Mouse (Mus musculus): Measurements from ENCODE around the gene Pcnx2. TPM values are rescaled to one million over a fixed set of nuclear protein-coding genes. Genes with fewer than 3 reads are reported as not detected.

Pcnx2 gene
- polyA plus RNA-seq, 1 experiment: not detected

DNA sequence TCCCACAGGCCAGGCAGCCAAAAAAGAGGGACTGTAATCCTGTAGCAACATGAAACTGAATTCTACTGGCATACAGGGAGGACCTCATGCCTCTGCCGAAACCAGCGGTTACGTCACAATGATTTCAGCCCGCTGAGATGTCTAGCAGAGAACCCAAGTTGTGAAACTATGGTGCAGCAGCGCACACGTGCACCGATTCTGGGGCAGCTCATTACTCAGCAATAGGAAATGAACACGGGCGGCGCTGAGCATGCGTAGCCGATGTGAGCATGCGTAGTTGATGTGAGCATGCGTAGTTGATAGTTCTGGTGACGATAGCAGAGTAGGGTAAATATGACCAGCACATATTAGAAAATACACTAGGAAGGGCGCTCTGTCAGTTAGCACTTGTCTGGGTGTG, 52.8 kb downstream of the Pcnx2 start:
- Histone ChIP-seq H3K9me3 (peaks cover 4% of the 10 kb centered on the region; the same call in 1 of the 2 replicates), H3K4me1 (peaks cover 3% of the 10 kb centered on the region; the same call in 1 of the 2 replicates), H3K36me3 (replicated peaks; ENCODE audit: low read length) (no peaks in the 10 kb centered on the region), H3K4me3 (replicated peaks) (no peak overlapping the region), H3K27me3 (replicated peaks) (peaks cover 5% of the 10 kb centered on the region)
- no peak for TF ChIP-seq FLI1 (IDR thresholded peaks at IDR 0.05; ENCODE audit: low read length)
- TF ChIP-seq GATA1 (IDR thresholded peaks at IDR 0.05; ENCODE audit: borderline replicate concordance, low read length): no peak

GRCm38 (mm10) chr8:125843122-125843836, 54.8 kb downstream of the Pcnx2 start:
- peaks cover 4% of the 10 kb centered on the region; the same call in 1 of the 2 replicates for H3K4me1 ChIP-seq
- TF ChIP-seq GATA1 (IDR thresholded peaks at IDR 0.05; ENCODE audit: borderline replicate concordance, low read length): no peak
- no peak for TF ChIP-seq FLI1 (IDR thresholded peaks at IDR 0.05; ENCODE audit: low read length)
- H3K27me3 ChIP-seq (replicated peaks): peaks cover 9% of the 10 kb centered on the region
- peaks cover 9% of the 10 kb centered on the region for H3K9me3 ChIP-seq
- H3K36me3 ChIP-seq (replicated peaks; ENCODE audit: low read length): no peaks in the 10 kb centered on the region
- H3K4me3 ChIP-seq (replicated peaks): no peak overlapping the region

- peaks cover 4% of the 10 kb centered on the region; the same call in 1 of the 2 replicates for H3K4me1 ChIP-seq
- TF ChIP-seq GATA1 (IDR thresholded peaks at IDR 0.05; ENCODE audit: borderline replicate concordance, low read length) (no peak), FLI1 (IDR thresholded peaks at IDR 0.05; ENCODE audit: low read length) (no peak)
- H3K27me3 ChIP-seq (replicated peaks): peaks cover 9% of the 10 kb centered on the region
- H3K9me3 ChIP-seq: peaks cover 9% of the 10 kb centered on the region
- no peaks in the 10 kb centered on the region for H3K36me3 ChIP-seq (replicated peaks; ENCODE audit: low read length)
- no peak overlapping the region for H3K4me3 ChIP-seq (replicated peaks)
These were observed 56.0 kb downstream of the Pcnx2 start for GRCm38 (mm10) chr8:125842158-125842557.

DNA sequence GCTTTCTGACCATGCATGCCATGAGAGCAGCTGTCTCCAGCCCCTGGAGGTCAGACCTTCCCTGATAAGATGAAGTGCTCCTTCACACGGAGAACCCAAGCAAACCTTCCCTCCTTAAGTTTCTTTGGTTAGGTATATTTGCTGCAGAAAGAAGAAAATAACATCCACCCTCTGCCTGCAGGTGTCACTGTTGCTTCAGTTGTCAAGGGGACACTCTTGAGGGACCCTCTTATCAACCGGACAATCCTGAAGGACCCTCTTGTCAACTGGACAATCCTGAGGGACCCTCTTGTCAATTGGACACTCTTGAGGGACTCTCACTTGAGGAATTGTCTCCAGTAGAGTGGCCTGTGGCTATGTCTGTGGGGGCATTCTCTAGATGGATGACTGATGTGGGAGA, 73.4 kb downstream of the Pcnx2 start:
- Histone ChIP-seq H3K27me3 (replicated peaks) (peaks cover 8% of the 10 kb centered on the region), H3K4me3 (replicated peaks) (no peak overlapping the region), H3K9me3 (peaks cover 19% of the 10 kb centered on the region; the same call in 1 of the 2 replicates), H3K36me3 (replicated peaks; ENCODE audit: low read length) (no peaks in the 10 kb centered on the region), H3K4me1 (no peaks in the 10 kb centered on the region)
- no peak for TF ChIP-seq GATA1 (IDR thresholded peaks at IDR 0.05; ENCODE audit: borderline replicate concordance, low read length)
- no peak for TF ChIP-seq FLI1 (IDR thresholded peaks at IDR 0.05; ENCODE audit: low read length)

- Histone ChIP-seq H3K4me1 (no peaks in the 10 kb centered on the region), H3K4me3 (replicated peaks) (no peak overlapping the region), H3K9me3 (peaks cover 12% of the 10 kb centered on the region; the same call in 1 of the 2 replicates), H3K27me3 (replicated peaks) (peaks cover 9% of the 10 kb centered on the region), H3K36me3 (replicated peaks; ENCODE audit: low read length) (no peaks in the 10 kb centered on the region)
- TF ChIP-seq FLI1 (IDR thresholded peaks at IDR 0.05; ENCODE audit: low read length) (no peak), GATA1 (IDR thresholded peaks at IDR 0.05; ENCODE audit: borderline replicate concordance, low read length) (no peak)
These were observed 74.4 kb downstream of the Pcnx2 start for GRCm38 (mm10) chr8:125823719-125824118.

DNA sequence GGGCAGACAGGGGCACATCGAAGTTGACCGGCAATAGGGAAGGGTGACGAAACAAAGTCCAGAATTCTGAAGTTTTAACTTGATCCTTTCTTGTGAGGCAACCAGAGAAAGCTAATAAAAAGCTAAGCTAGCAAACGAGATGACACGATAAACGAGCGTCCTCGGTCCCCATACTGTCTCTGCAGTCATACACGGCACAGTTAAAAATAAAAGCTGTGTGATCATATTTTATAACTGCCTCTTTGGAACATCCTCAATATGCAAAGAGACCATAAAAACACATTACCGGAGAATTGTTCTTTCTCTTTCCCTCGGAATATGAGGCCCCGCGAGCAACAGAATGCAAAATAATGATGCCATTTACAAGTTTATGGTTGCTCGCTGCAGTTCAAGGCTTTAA, 76.1 kb downstream of the Pcnx2 start:
- no peaks in the 10 kb centered on the region for H3K36me3 ChIP-seq (replicated peaks; ENCODE audit: low read length)
- TF ChIP-seq FLI1 (IDR thresholded peaks at IDR 0.05; ENCODE audit: low read length) (no peak), GATA1 (IDR thresholded peaks at IDR 0.05; ENCODE audit: borderline replicate concordance, low read length) (no peak)
- no peaks in the 10 kb centered on the region for H3K4me1 ChIP-seq
- H3K9me3 ChIP-seq: peaks cover 4% of the 10 kb centered on the region; the same call in 1 of the 2 replicates
- no peak overlapping the region for H3K4me3 ChIP-seq (replicated peaks)
- H3K27me3 ChIP-seq (replicated peaks): peaks cover 10% of the 10 kb centered on the region

GRCm38 (mm10) chr8:125819797-125820196, 78.3 kb downstream of the Pcnx2 start:
- H3K4me1 ChIP-seq: no peaks in the 10 kb centered on the region
- H3K4me3 ChIP-seq (replicated peaks): no peak overlapping the region
- peaks cover 6% of the 10 kb centered on the region for H3K27me3 ChIP-seq (replicated peaks)
- no peak for TF ChIP-seq GATA1 (IDR thresholded peaks at IDR 0.05; ENCODE audit: borderline replicate concordance, low read length)
- TF ChIP-seq FLI1 (IDR thresholded peaks at IDR 0.05; ENCODE audit: low read length): no peak
- H3K9me3 ChIP-seq: peaks cover 13% of the 10 kb centered on the region; the same call in 1 of the 2 replicates
- H3K36me3 ChIP-seq (replicated peaks; ENCODE audit: low read length): no peaks in the 10 kb centered on the region

DNA sequence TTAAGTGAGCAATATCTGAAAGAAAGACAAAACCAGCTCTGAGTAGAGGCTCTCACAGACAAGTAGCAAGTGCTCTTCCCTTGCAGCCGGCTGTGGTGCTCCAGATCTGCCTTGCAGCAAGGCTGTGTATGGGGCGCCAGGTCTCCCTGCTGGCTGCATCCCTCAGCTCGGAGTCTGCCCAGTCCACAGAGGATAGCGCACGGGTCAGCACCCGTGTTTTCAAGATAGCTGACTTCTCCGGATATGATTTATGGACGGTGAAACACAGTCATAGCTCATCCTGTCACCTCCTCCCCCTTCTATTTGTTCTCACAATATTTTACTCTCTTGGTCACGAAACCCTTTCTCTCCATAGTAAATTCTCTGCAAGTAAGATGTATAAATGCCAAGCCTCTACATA, 79.3 kb downstream of the Pcnx2 start:
- TF ChIP-seq FLI1 (IDR thresholded peaks at IDR 0.05; ENCODE audit: low read length): no peak
- no peak for TF ChIP-seq GATA1 (IDR thresholded peaks at IDR 0.05; ENCODE audit: borderline replicate concordance, low read length)
- Histone ChIP-seq H3K4me1 (no peaks in the 10 kb centered on the region), H3K4me3 (replicated peaks) (no peak overlapping the region), H3K27me3 (replicated peaks) (peaks cover 6% of the 10 kb centered on the region), H3K9me3 (peaks cover 18% of the 10 kb centered on the region; the same call in 1 of the 2 replicates), H3K36me3 (replicated peaks; ENCODE audit: low read length) (no peaks in the 10 kb centered on the region)

- peaks cover 3% of the 10 kb centered on the region for H3K27me3 ChIP-seq (replicated peaks)
- H3K4me1 ChIP-seq: no peaks in the 10 kb centered on the region
- H3K4me3 ChIP-seq (replicated peaks): no peak overlapping the region
- TF ChIP-seq GATA1 (IDR thresholded peaks at IDR 0.05; ENCODE audit: borderline replicate concordance, low read length): no peak
- no peak for TF ChIP-seq FLI1 (IDR thresholded peaks at IDR 0.05; ENCODE audit: low read length)
- H3K9me3 ChIP-seq: peaks cover 28% of the 10 kb centered on the region; the same call in 1 of the 2 replicates
- no peaks in the 10 kb centered on the region for H3K36me3 ChIP-seq (replicated peaks; ENCODE audit: low read length)
These were observed 81.4 kb downstream of the Pcnx2 start for GRCm38 (mm10) chr8:125816742-125817141.

DNA sequence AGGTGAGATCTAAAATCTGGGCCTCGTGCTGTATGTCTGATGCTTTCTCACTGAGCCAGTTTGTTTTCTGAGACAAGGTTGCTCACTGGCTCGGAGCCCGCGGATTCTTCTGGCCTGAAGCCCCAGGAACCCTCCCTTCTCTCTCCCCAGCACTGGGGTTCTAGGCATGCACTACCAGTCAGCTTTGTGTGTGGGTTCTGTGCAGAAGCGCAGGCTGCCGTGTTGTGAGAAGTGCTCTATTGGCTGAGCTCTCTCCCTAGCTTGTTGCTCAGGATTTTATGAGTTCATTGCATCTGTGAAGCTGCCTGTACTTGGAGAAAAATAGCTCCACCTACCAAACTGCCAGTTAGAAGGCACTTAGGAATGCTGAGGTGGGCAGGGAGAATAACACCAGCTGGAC, 89.3 kb downstream of the Pcnx2 start:
- TF ChIP-seq GATA1 (IDR thresholded peaks at IDR 0.05; ENCODE audit: borderline replicate concordance, low read length) (no peak), FLI1 (IDR thresholded peaks at IDR 0.05; ENCODE audit: low read length) (no peak)
- no peaks in the 10 kb centered on the region for H3K4me1 ChIP-seq
- peaks cover 1% of the 10 kb centered on the region for H3K27me3 ChIP-seq (replicated peaks)
- H3K9me3 ChIP-seq: peaks cover 43% of the 10 kb centered on the region
- no peaks in the 10 kb centered on the region for H3K36me3 ChIP-seq (replicated peaks; ENCODE audit: low read length)
- no peak overlapping the region for H3K4me3 ChIP-seq (replicated peaks)
